Mouse (Mus musculus): ENCODE data around the gene Mcf2l.

- TF ChIP-seq CTCF (IDR thresholded peaks at IDR 0.05; ENCODE audit: low read depth, low read length) (no peak), GATA1 (IDR thresholded peaks at IDR 0.05; ENCODE audit: borderline replicate concordance, low read length) (no peak), POLR2AphosphoS5 (IDR thresholded peaks at IDR 0.05; ENCODE audit: insufficient replicate concordance, low read depth, low read length) (no peak)
Measured at GRCm38 (mm10) chr8:12856038-12856437, 17.6 kb upstream of the Mcf2l start.

All from G1E (cell line).